Mouse (Mus musculus) lung, postnatal 36 days (tissue): Measurements from ENCODE around the gene Kdm4b.

ENCODE experiments used
- DNase-seq: peaks from one replicate; pipeline ENCODE4 v3.0.0; 2022; ENCODE audit warnings: mixed read lengths

Kdm4b gene

GRCm38 (mm10) chr17:56348586-56348985 lies 22.7 kb downstream of the Kdm4b start:
- DNase-seq = no peak

GRCm38 (mm10) chr17:56350694-56351093 lies 24.8 kb downstream of the Kdm4b start:
- peak; percentile 91 for DNase-seq

- peak; percentile 85 for DNase-seq
Measured at GRCm38 (mm10) chr17:56356921-56357885, 31.3 kb downstream of the Kdm4b start.

GRCm38 (mm10) chr17:56359183-56359725 lies 33.4 kb downstream of the Kdm4b start:
- no peak for DNase-seq

GRCm38 (mm10) chr17:56359864-56360263 lies 34.0 kb downstream of the Kdm4b start:
- no peak for DNase-seq

GRCm38 (mm10) chr17:56360451-56360850 lies 34.6 kb downstream of the Kdm4b start:
- no peak for DNase-seq

- DNase-seq = no peak
Measured at GRCm38 (mm10) chr17:56361542-56361941, 35.7 kb downstream of the Kdm4b start.

- peak; percentile 8 for DNase-seq
Measured at GRCm38 (mm10) chr17:56365791-56366673, 40.2 kb downstream of the Kdm4b start.

- no peak for DNase-seq
Measured at GRCm38 (mm10) chr17:56368291-56368790, 42.5 kb downstream of the Kdm4b start.

- no peak for DNase-seq
Measured at GRCm38 (mm10) chr17:56370090-56370489, 44.2 kb downstream of the Kdm4b start.

- DNase-seq = no peak
Measured at GRCm38 (mm10) chr17:56371029-56371660, 45.3 kb downstream of the Kdm4b start.

GRCm38 (mm10) chr17:56372109-56372508 lies 46.2 kb downstream of the Kdm4b start:
- no peak for DNase-seq

GRCm38 (mm10) chr17:56373136-56374034 lies 47.5 kb downstream of the Kdm4b start:
- DNase-seq = no peak

- DNase-seq = peak; percentile 42
Measured at GRCm38 (mm10) chr17:56374851-56375250, 49.0 kb downstream of the Kdm4b start.

GRCm38 (mm10) chr17:56379281-56379834 lies 53.5 kb downstream of the Kdm4b start:
- no peak for DNase-seq

- DNase-seq = no peak
Measured at GRCm38 (mm10) chr17:56380286-56380685, 54.4 kb downstream of the Kdm4b start.

GRCm38 (mm10) chr17:56381183-56381582 lies 55.3 kb downstream of the Kdm4b start:
- no peak for DNase-seq

GRCm38 (mm10) chr17:56382997-56383396 lies 57.1 kb downstream of the Kdm4b start:
- no peak for DNase-seq

- no peak for DNase-seq
Measured at GRCm38 (mm10) chr17:56384903-56385302, 59.0 kb downstream of the Kdm4b start.

- no peak for DNase-seq
Measured at GRCm38 (mm10) chr17:56387612-56388011, 61.8 kb downstream of the Kdm4b start.

GRCm38 (mm10) chr17:56393238-56393637 lies 67.4 kb downstream of the Kdm4b start:
- no peak for DNase-seq
